Comparison of ENCODE assay signal across 17 mouse cellular contexts in the genomic region with DNA sequence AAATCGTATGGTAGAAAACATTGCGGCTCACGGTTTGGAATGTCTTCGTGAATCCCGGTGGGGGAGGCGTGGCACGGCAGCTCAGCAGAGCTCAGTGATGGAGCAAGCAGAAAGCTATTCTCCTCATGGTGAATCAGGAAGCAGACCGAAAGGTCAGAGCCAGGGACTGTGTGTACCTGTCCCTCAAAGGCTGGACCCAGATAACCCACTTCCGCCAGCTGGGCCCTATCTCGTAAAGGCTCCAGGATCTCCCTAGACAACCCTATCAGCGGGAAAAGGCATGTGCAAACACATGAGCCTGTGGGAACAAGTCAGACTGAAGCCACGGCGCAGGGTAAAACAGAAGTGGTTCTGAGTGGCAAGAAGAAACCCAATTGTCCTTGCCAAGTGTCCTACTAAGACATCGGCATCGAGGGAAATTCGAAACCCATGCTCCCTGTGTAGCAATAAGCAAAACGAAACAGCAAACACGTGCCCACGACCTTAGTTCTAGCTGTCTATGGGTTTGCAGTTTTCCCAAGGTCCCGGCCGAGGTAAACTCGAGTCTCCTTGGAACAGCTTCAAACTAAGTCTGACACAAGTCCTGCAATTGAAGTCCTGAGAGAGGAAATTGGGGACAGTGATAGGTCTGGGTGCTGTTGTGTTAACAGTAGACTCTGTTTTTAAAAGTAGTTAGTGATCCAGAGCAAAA. TPM values are rescaled to one million over a fixed set of nuclear protein-coding genes. Genes with fewer than 3 reads are reported as not detected.
DNase-seq lines count a peak whose midpoint lies in the region; ATAC-seq and TF ChIP-seq lines count a peak whose summit lies in the region.
"Had no signal": no experiment of that assay in that cellular context is flagged by ENCODE, and none has a peak within 500 bp of the region (broad histone marks: within the 10 kb centered on the region; RNA-seq: fewer than 3 reads in every experiment).

No protein-coding gene starts in this region.

- TF ChIP-seq POLR2A in heart, adult 2 months (IDR thresholded peaks at IDR 0.05; ENCODE audit: insufficient read depth, low read depth, low read length), result no peak

- no peaks in the 10 kb centered on the region for H3K36me3 ChIP-seq in liver, postnatal 0 days (replicated peaks; ENCODE audit: insufficient read depth, low read length)
- no peaks in the 10 kb centered on the region for H3K36me3 ChIP-seq in liver, embryonic 12.5 days
- H3K36me3 ChIP-seq in heart, adult 2 months (ENCODE audit: control insufficient read depth, insufficient read depth, low read length), result no peaks in the 10 kb centered on the region
- H3K36me3 ChIP-seq in heart, postnatal 0 days (replicated peaks; ENCODE audit: control insufficient read depth, insufficient read depth, low read length), result no peaks in the 10 kb centered on the region
- no peaks in the 10 kb centered on the region for H3K36me3 ChIP-seq in stomach, embryonic 14.5 days (ENCODE audit: control insufficient read depth, insufficient read depth, low read length)
- H3K36me3 ChIP-seq in forebrain, embryonic 10.5 days (replicated peaks), result no peaks in the 10 kb centered on the region
- H3K36me3 ChIP-seq in hindbrain, embryonic 14.5 days (replicated peaks; ENCODE audit: control insufficient read depth, insufficient read depth), result no peaks in the 10 kb centered on the region
- H3K36me3 ChIP-seq: embryonic facial prominence, embryonic 13.5 days; forebrain, embryonic 12.5 days; G1E; liver, embryonic 15.5 days had no signal

- no peaks in the 10 kb centered on the region for H3K27me3 ChIP-seq in liver, postnatal 0 days (ENCODE audit: insufficient read depth, low read length)
- no peaks in the 10 kb centered on the region for H3K27me3 ChIP-seq in liver, embryonic 12.5 days (replicated peaks)
- no peaks in the 10 kb centered on the region for H3K27me3 ChIP-seq in heart, adult 2 months (ENCODE audit: control insufficient read depth, insufficient read depth, low read length)
- no peaks in the 10 kb centered on the region for H3K27me3 ChIP-seq in heart, postnatal 0 days (ENCODE audit: control insufficient read depth, insufficient read depth, low read length)
- H3K27me3 ChIP-seq in stomach, embryonic 14.5 days (ENCODE audit: control insufficient read depth, insufficient read depth, low read length), result no peaks in the 10 kb centered on the region
- H3K27me3 ChIP-seq in forebrain, embryonic 10.5 days (ENCODE audit: poor library complexity, severe bottlenecking), result peaks cover 4% of the 10 kb centered on the region; the same call in 1 of the 2 replicates
- H3K27me3 ChIP-seq in hindbrain, embryonic 14.5 days (ENCODE audit: control insufficient read depth, insufficient read depth, low read length), result no peaks in the 10 kb centered on the region
- H3K27me3 ChIP-seq: embryonic facial prominence, embryonic 13.5 days; forebrain, embryonic 12.5 days; liver, embryonic 15.5 days had no signal

- H3K27ac ChIP-seq in liver, postnatal 0 days (ENCODE audit: low read depth), result no peak overlapping the region
- no peak overlapping the region for H3K27ac ChIP-seq in liver, embryonic 12.5 days
- H3K27ac ChIP-seq in heart, adult 2 months, result no peak overlapping the region
- H3K27ac ChIP-seq in heart, postnatal 0 days (ENCODE audit: low read depth), result no peak overlapping the region
- no peak overlapping the region for H3K27ac ChIP-seq in stomach, embryonic 14.5 days (ENCODE audit: low read length)
- H3K27ac ChIP-seq in forebrain, embryonic 10.5 days, result no peak overlapping the region
- H3K27ac ChIP-seq in hindbrain, embryonic 14.5 days, result no peak overlapping the region
- H3K27ac ChIP-seq: embryonic facial prominence, embryonic 13.5 days; forebrain, embryonic 12.5 days; kidney, postnatal 0 days; liver, embryonic 15.5 days had no signal

- DNase-seq in liver, postnatal 0 days, result no peak
- peak; percentile 35 to 39 for DNase-seq in heart, adult 2 months
- peak; percentile 27 for DNase-seq in heart, postnatal 0 days (ENCODE audit: low spot score)
- DNase-seq in gastrocnemius, postnatal 4 days (ENCODE audit: low spot score in 2 of 2), result no peak
- DNase-seq in forebrain, embryonic 10.5 days (ENCODE audit: extremely low spot score, low spot score), result no peak
- DNase-seq in hindbrain, embryonic 14.5 days (ENCODE audit: low spot score), result no peak
- DNase-seq: B cell, adult 2 months; cerebellum, postnatal 10 days had no signal

- no peak for TF ChIP-seq CTCF in liver, postnatal 0 days (IDR thresholded peaks at IDR 0.05; ENCODE audit: low read depth)
- TF ChIP-seq CTCF in heart, adult 2 months (IDR thresholded peaks at IDR 0.05), result no peak
- TF ChIP-seq CTCF in heart, postnatal 0 days (IDR thresholded peaks at IDR 0.05; ENCODE audit: low read depth), result no peak

- no peak for ATAC-seq in liver, postnatal 0 days
- ATAC-seq in liver, embryonic 12.5 days, result no peak
- peak; percentile 72 for ATAC-seq in heart, postnatal 0 days (ENCODE audit: insufficient read depth, low read depth)
- ATAC-seq in stomach, embryonic 14.5 days (ENCODE audit: insufficient number of reproducible peaks, insufficient read depth, low FRiP score, low read depth), result peak; percentile 84
- no peak for ATAC-seq in hindbrain, embryonic 14.5 days (ENCODE audit: low FRiP score)
- ATAC-seq: hindbrain, embryonic 16.5 days had no signal

- H3K9ac ChIP-seq in liver, postnatal 0 days (replicated peaks), result no peak overlapping the region
- no peak overlapping the region for H3K9ac ChIP-seq in liver, embryonic 12.5 days
- no peak overlapping the region; the same call in 1 of the 2 replicates for H3K9ac ChIP-seq in heart, adult 2 months (ENCODE audit: low read depth, low read length)
- no peak overlapping the region for H3K9ac ChIP-seq in heart, postnatal 0 days (replicated peaks; ENCODE audit: low read depth, low read length)
- no peak overlapping the region for H3K9ac ChIP-seq in stomach, embryonic 14.5 days (replicated peaks; ENCODE audit: low read depth, low read length)
- no peak overlapping the region for H3K9ac ChIP-seq in hindbrain, embryonic 14.5 days
- H3K9ac ChIP-seq: embryonic facial prominence, embryonic 13.5 days; forebrain, embryonic 12.5 days; liver, embryonic 15.5 days had no signal

- no peaks in the 10 kb centered on the region for H3K9me3 ChIP-seq in liver, postnatal 0 days (ENCODE audit: low read length)
- H3K9me3 ChIP-seq in liver, embryonic 12.5 days (replicated peaks), result no peaks in the 10 kb centered on the region
- H3K9me3 ChIP-seq in heart, postnatal 0 days (replicated peaks; ENCODE audit: control insufficient read depth, low read length), result no peaks in the 10 kb centered on the region
- H3K9me3 ChIP-seq in stomach, embryonic 14.5 days (ENCODE audit: control insufficient read depth, low read depth, low read length), result no peaks in the 10 kb centered on the region
- H3K9me3 ChIP-seq in forebrain, embryonic 10.5 days, result no peaks in the 10 kb centered on the region
- H3K9me3 ChIP-seq in hindbrain, embryonic 14.5 days (ENCODE audit: control insufficient read depth, low read length), result no peaks in the 10 kb centered on the region
- H3K9me3 ChIP-seq: embryonic facial prominence, embryonic 13.5 days; forebrain, embryonic 12.5 days; G1E; liver, embryonic 15.5 days had no signal

- 70% methylated on average over 22 of the region's 22 CpGs for WGBS in liver, postnatal 0 days (ENCODE audit: insufficient replicate concordance)
- 73% methylated on average over 22 of the region's 22 CpGs for WGBS in liver, embryonic 12.5 days (ENCODE audit: insufficient replicate concordance)
- WGBS in heart, adult 2 months, result 35% methylated on average over 22 of the region's 22 CpGs
- WGBS in heart, postnatal 0 days, result 53% methylated on average over 22 of the region's 22 CpGs
- WGBS in stomach, embryonic 14.5 days, result 75% methylated on average over 22 of the region's 22 CpGs
- 92% methylated on average over 22 of the region's 22 CpGs for WGBS in forebrain, embryonic 10.5 days
- WGBS in hindbrain, embryonic 14.5 days, result 93% methylated on average over 22 of the region's 22 CpGs

- TF ChIP-seq EP300 in liver, postnatal 0 days (IDR thresholded peaks at IDR 0.05; ENCODE audit: low read depth), result no peak
- TF ChIP-seq EP300 in heart, adult 2 months (IDR thresholded peaks at IDR 0.05; ENCODE audit: insufficient read depth, low read depth, low read length), result 0 out of 2 replicates have a peak, but pooled peaks have one; percentile 25
- TF ChIP-seq EP300 in heart, postnatal 0 days (IDR thresholded peaks at IDR 0.05; ENCODE audit: low read depth), result no peak

- intact Hi-C loops in heart, adult 2 months (cut with DNase I), result no loop called here

- no peaks in the 10 kb centered on the region for H3K4me1 ChIP-seq in liver, postnatal 0 days (ENCODE audit: insufficient read depth)
- H3K4me1 ChIP-seq in liver, embryonic 12.5 days, result no peaks in the 10 kb centered on the region
- peaks cover 2% of the 10 kb centered on the region; the same call in 1 of the 2 replicates for H3K4me1 ChIP-seq in heart, adult 2 months (ENCODE audit: control insufficient read depth, insufficient read depth, low read length)
- H3K4me1 ChIP-seq in heart, postnatal 0 days (ENCODE audit: control insufficient read depth, insufficient read depth), result no peaks in the 10 kb centered on the region
- H3K4me1 ChIP-seq in stomach, embryonic 14.5 days (ENCODE audit: control insufficient read depth, insufficient read depth, low read length), result no peaks in the 10 kb centered on the region
- H3K4me1 ChIP-seq in forebrain, embryonic 10.5 days, result peaks cover 17% of the 10 kb centered on the region
- H3K4me1 ChIP-seq in hindbrain, embryonic 14.5 days (replicated peaks; ENCODE audit: control insufficient read depth, insufficient read depth, low read length), result no peaks in the 10 kb centered on the region
- H3K4me1 ChIP-seq: forebrain, embryonic 12.5 days; liver, embryonic 15.5 days had no signal

- H3K4me2 ChIP-seq in liver, postnatal 0 days (ENCODE audit: low read depth, low read length), result 0 out of 2 replicates have a peak overlapping the region, but pooled peaks have one; percentile 2
- H3K4me2 ChIP-seq in liver, embryonic 12.5 days, result no peak overlapping the region
- peak overlapping the region; percentile 27 for H3K4me2 ChIP-seq in heart, postnatal 0 days (ENCODE audit: low read depth, low read length)
- H3K4me2 ChIP-seq in stomach, embryonic 14.5 days (replicated peaks; ENCODE audit: low read depth, low read length), result no peak overlapping the region
- H3K4me2 ChIP-seq in hindbrain, embryonic 14.5 days (replicated peaks), result no peak overlapping the region
- H3K4me2 ChIP-seq: embryonic facial prominence, embryonic 13.5 days; forebrain, embryonic 12.5 days; liver, embryonic 15.5 days had no signal

- no peaks in the 10 kb centered on the region for H3K79me2 ChIP-seq in heart, adult 2 months (replicated peaks; ENCODE audit: control insufficient read depth, insufficient read depth, low read length)

- H3K4me3 ChIP-seq in liver, postnatal 0 days (ENCODE audit: low read depth, low read length), result no peak overlapping the region
- H3K4me3 ChIP-seq in liver, embryonic 12.5 days, result no peak overlapping the region
- no peak overlapping the region; the same call in 1 of the 2 replicates for H3K4me3 ChIP-seq in heart, adult 2 months
- no peak overlapping the region for H3K4me3 ChIP-seq in heart, postnatal 0 days (ENCODE audit: low read depth, low read length)
- H3K4me3 ChIP-seq in stomach, embryonic 14.5 days (ENCODE audit: low read depth, low read length), result no peak overlapping the region
- no peak overlapping the region for H3K4me3 ChIP-seq in forebrain, embryonic 10.5 days
- no peak overlapping the region for H3K4me3 ChIP-seq in hindbrain, embryonic 14.5 days (replicated peaks; ENCODE audit: low read length)
- H3K4me3 ChIP-seq: embryonic facial prominence, embryonic 13.5 days; forebrain, embryonic 12.5 days; liver, embryonic 15.5 days; myocyte had no signal

RNA-seq across cellular contexts. Expression of a gene that starts 24.2 kb away (rescaled TPM):
- polyA plus RNA-seq in liver, postnatal 0 days (2015; fragmentation: Nextera tagmentation; extraction: Ambion mirVana), result 0.66 and 0.67 TPM in 2 replicates
- polyA plus RNA-seq in liver, embryonic 12.5 days (2016; fragmentation: Nextera tagmentation; extraction: Ambion mirVana), result 1.5 and 1.6 TPM in 2 replicates
- total RNA-seq in heart, adult 2 months (2021), result 1 to 10 TPM; 3.0 to 3.8 TPM
- polyA plus RNA-seq in heart, adult 2 months (2012; rRNA removed), result 1.2 and 1.7 TPM in 2 replicates
- 5.6 and 12.8 TPM in 2 replicates for total RNA-seq in heart, postnatal 0 days (2014; rRNA removed; ENCODE audit: low replicate concordance)
- 1.8 and 2.0 TPM in 2 replicates for polyA plus RNA-seq in heart, postnatal 0 days (2015; fragmentation: Nextera tagmentation; extraction: Ambion mirVana)
- 16.0 and 18.3 TPM in 2 replicates for polyA plus RNA-seq in stomach, embryonic 14.5 days (2014; fragmentation: Nextera tagmentation; extraction: Ambion mirVana)
- 1 to 10 TPM; 2.7 to 3.4 TPM for total RNA-seq in gastrocnemius, postnatal 4 days (2021)
- polyA plus RNA-seq in forebrain, embryonic 10.5 days (2016; fragmentation: Nextera tagmentation; extraction: Ambion mirVana), result 4.6 and 4.7 TPM in 2 replicates
- 5.8 and 6.6 TPM in 2 replicates for polyA plus RNA-seq in hindbrain, embryonic 14.5 days (2014; fragmentation: Nextera tagmentation; extraction: Ambion mirVana)
- polyA plus RNA-seq: G1E, myocyte had no signal

Comparison
In these comparisons a context has a peak if more than half of its experiments do, and no peak if none do; other contexts are left out.
1. H3K4me2 ChIP-seq: peak in liver, postnatal 0 days (single experiment) and heart, postnatal 0 days (single experiment); none in liver, embryonic 12.5 days (single experiment), stomach, embryonic 14.5 days (single experiment) and hindbrain, embryonic 14.5 days (single experiment).
2. ATAC-seq: peak in heart, postnatal 0 days (single experiment) and stomach, embryonic 14.5 days (single experiment); none in liver, postnatal 0 days (single experiment), liver, embryonic 12.5 days (single experiment) and hindbrain, embryonic 14.5 days (single experiment).
3. DNase-seq: peak in heart, adult 2 months (2 of 2) and heart, postnatal 0 days (single experiment); none in liver, postnatal 0 days (single experiment), gastrocnemius, postnatal 4 days (0 of 2), forebrain, embryonic 10.5 days (single experiment) and hindbrain, embryonic 14.5 days (single experiment).